Mouse (Mus musculus): ENCODE measurements around the gene Gm10181.
"Not testable (repeated sequence)": the region's sequence is repeated elsewhere in the genome, so short reads cannot be mapped to it uniquely, and the experiment has no call there.

Gene Gm10181

GRCm38 (mm10) chr9:25089122-25089521, at the start of gene Gm10181:
TSS of gene Gm10181 (plus strand) at chr9:25089422.
- DNase-seq (ENCODE audit: low spot score in 2 of 2), result no peak

GRCm38 (mm10) chr9:25041665-25042064, 47.6 kb upstream of the Gm10181 start:
- DNase-seq (ENCODE audit: low spot score in 2 of 2), result peak in 1 of 2 experiments; percentile 51

- no peak for DNase-seq (ENCODE audit: low spot score in 2 of 2)
Measured at GRCm38 (mm10) chr9:25042162-25043111, 46.8 kb upstream of the Gm10181 start.

GRCm38 (mm10) chr9:25044325-25044724, 44.9 kb upstream of the Gm10181 start:
- DNase-seq (ENCODE audit: low spot score in 2 of 2), result no peak

- DNase-seq (ENCODE audit: low spot score in 2 of 2), result no peak
Measured at GRCm38 (mm10) chr9:25048289-25048688, 40.9 kb upstream of the Gm10181 start.

GRCm38 (mm10) chr9:25048940-25049339, 40.3 kb upstream of the Gm10181 start:
- DNase-seq (ENCODE audit: low spot score in 2 of 2), result no peak

- DNase-seq (ENCODE audit: low spot score in 2 of 2), result no peak
Measured at GRCm38 (mm10) chr9:25051901-25052300, 37.3 kb upstream of the Gm10181 start.

GRCm38 (mm10) chr9:25055650-25056376, 33.4 kb upstream of the Gm10181 start:
- no peak for DNase-seq (ENCODE audit: low spot score in 2 of 2)

- no peak for DNase-seq (ENCODE audit: low spot score in 2 of 2)
Measured at GRCm38 (mm10) chr9:25058726-25059125, 30.5 kb upstream of the Gm10181 start.

- no peak for DNase-seq (ENCODE audit: low spot score in 2 of 2)
Measured at GRCm38 (mm10) chr9:25072666-25073065, 16.6 kb upstream of the Gm10181 start.

GRCm38 (mm10) chr9:25075977-25076376, 13.2 kb upstream of the Gm10181 start:
- peak; percentile 32 to 53 for DNase-seq (ENCODE audit: low spot score in 2 of 2)

GRCm38 (mm10) chr9:25076505-25076904, 12.7 kb upstream of the Gm10181 start:
- DNase-seq (ENCODE audit: low spot score in 2 of 2), result no peak

- no peak for DNase-seq (ENCODE audit: low spot score in 2 of 2)
Measured at GRCm38 (mm10) chr9:25090853-25091252, 1.6 kb downstream of the Gm10181 start.

GRCm38 (mm10) chr9:25102881-25103280, 13.7 kb downstream of the Gm10181 start:
- DNase-seq (ENCODE audit: low spot score in 2 of 2), result no peak

- peak in 1 of 2 experiments; percentile 74 for DNase-seq (ENCODE audit: low spot score in 2 of 2)
Measured at GRCm38 (mm10) chr9:25104638-25105037, 15.4 kb downstream of the Gm10181 start.

- DNase-seq (ENCODE audit: low spot score in 2 of 2), result not testable (repeated sequence)
Measured at GRCm38 (mm10) chr9:25123590-25123989, 34.4 kb downstream of the Gm10181 start.

GRCm38 (mm10) chr9:25124048-25124447, 34.8 kb downstream of the Gm10181 start:
- no peak for DNase-seq (ENCODE audit: low spot score in 2 of 2)

- DNase-seq (ENCODE audit: low spot score in 2 of 2), result no peak
Measured at GRCm38 (mm10) chr9:25132253-25132652, 43.0 kb downstream of the Gm10181 start.

GRCm38 (mm10) chr9:25132920-25133319, 43.7 kb downstream of the Gm10181 start:
- DNase-seq (ENCODE audit: low spot score in 2 of 2), result no peak

- no peak for DNase-seq (ENCODE audit: low spot score in 2 of 2)
Measured at GRCm38 (mm10) chr9:25138900-25139299, 49.7 kb downstream of the Gm10181 start.

Measured in left cerebral cortex, adult 9 months (tissue).